Mouse (Mus musculus) limb, embryonic 13.5 days (tissue): ENCODE measurements around the gene Tmem132e. TPM values are rescaled to one million over a fixed set of nuclear protein-coding genes. Genes with fewer than 3 reads are reported as not detected.

Source experiments
- polyA plus RNA-seq: library from polyadenylated mRNA; unstranded; fragments of >200 nt; fragmentation: Nextera tagmentation; extraction: Ambion mirVana; gene quantifications from 2 replicates; pipeline ENCODE4 v1.2.1, GENCODE M21; 2015

The Tmem132e gene
- polyA plus RNA-seq, 1 experiment from 2014 or later = 0.65 TPM

Other genes starting within 250 kb of the Tmem132e start
- gene Ccl1, start 83.2 kb upstream of the Tmem132e start, polyA plus RNA-seq = not detected in 2 replicates